Mouse (Mus musculus): ENCODE measurements around the gene Olfr33.

DNA sequence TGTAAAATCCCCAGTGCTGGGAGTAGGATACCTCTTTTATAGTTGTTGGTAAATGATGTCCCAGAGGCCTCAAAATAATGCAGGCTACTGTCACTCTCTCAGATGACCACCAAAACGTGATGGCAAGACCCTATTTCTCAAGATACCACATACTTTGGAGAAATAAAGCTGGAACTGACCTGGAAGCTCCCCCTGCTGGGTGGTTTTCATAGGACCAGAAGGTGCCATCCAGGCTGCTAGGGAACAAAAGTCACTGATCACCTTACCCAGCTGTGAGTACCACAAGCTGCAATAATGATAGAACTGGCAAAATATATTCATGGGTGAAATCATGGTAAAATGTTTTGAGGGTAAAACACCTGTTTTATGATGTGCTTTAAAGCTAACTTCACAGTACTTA is 33.2 kb upstream of the Olfr33 start:
- no peak for TF ChIP-seq GATA1 (IDR thresholded peaks at IDR 0.05; ENCODE audit: low read length)
- no peak for TF ChIP-seq TAL1 (IDR thresholded peaks at IDR 0.05; ENCODE audit: low read length)
